Mouse (Mus musculus): Measurements from ENCODE around the gene Heyl. TPM values are rescaled to one million over a fixed set of nuclear protein-coding genes. Genes with fewer than 3 reads are reported as not detected.

Gene Heyl
- 0.61 TPM for polyA plus RNA-seq (2012; fragmentation: generic; extraction: Trizol)
- long read RNA-seq, experiment 1, full-length matches to known transcripts = 4 of 7 reads
- long read RNA-seq, experiment 1, partial matches to known transcripts = 0 of 7 reads
- long read RNA-seq, experiment 1, other reads (novel, unspliced or antisense) = 3 of 7 reads
- long read RNA-seq, experiment 2 = 0 reads

DNA sequence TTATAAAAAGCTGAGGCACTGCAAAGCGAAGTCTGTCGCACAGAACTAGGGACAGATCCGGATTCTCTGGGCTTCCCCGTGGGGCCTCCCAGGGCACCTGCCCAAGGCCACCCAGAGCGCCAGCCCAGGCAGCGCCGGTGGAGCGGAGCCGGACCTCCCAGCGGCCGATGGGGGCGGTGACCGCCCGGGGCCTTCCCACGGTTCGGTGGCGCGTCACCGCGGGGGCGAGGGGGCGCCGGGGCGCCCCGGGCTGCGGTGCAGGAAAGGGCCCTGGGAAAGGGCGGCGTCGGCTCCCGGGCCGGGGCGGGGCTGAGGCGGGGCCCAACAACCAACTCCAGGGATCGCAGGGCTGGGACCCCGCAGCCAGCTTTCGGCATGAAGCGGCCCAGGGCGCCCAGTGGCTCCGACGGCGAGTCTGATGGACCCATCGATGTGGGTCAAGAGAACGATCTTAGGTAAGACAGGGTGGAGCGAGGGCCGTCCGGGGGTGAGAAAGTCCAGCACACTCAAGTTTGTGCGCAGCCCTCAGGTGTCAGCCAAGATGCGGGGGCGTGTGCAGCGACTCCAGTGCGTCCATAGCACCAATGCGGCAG is at the start of gene Heyl:
TSS of gene Heyl (plus strand) at position 65 of the 593 bp plus-strand sequence.
- H3K36me3 ChIP-seq (ENCODE audit: control insufficient read depth, insufficient read depth) = no peaks in the 10 kb centered on the region
- no peak within 1 kb of the TSS for H3ac ChIP-seq (ENCODE audit: control insufficient read depth, insufficient read length, low read depth)
- no peak for TF ChIP-seq FOSL1 (IDR thresholded peaks at IDR 0.05; ENCODE audit: insufficient read depth, low read length, poor library complexity, severe bottlenecking)
- TF ChIP-seq MAX (IDR thresholded peaks at IDR 0.05) = no peak
- no peak for TF ChIP-seq CEBPB (IDR thresholded peaks at IDR 0.05; ENCODE audit: low read depth)
- TF ChIP-seq MYOG (IDR thresholded peaks at IDR 0.05; ENCODE audit: control insufficient read depth, extremely low read depth, insufficient read length) = no peak
- no peak for TF ChIP-seq USF1 (IDR thresholded peaks at IDR 0.05; ENCODE audit: low read depth)
- no peak for TF ChIP-seq MYOD1 (IDR thresholded peaks at IDR 0.05; ENCODE audit: control insufficient read depth, insufficient read length, low read depth)
- no peak for TF ChIP-seq CTCF (IDR thresholded peaks at IDR 0.05; ENCODE audit: control insufficient read depth, insufficient read depth, insufficient read length)
- H3K79me2 ChIP-seq (ENCODE audit: control insufficient read depth, insufficient read depth) = no peaks in the 10 kb centered on the region
- no peaks in the 10 kb centered on the region for H3K27me3 ChIP-seq (ENCODE audit: control insufficient read depth, insufficient read depth, insufficient read length)
- no peak within 1 kb of the TSS for H3K4me3 ChIP-seq (ENCODE audit: insufficient read depth, poor library complexity, severe bottlenecking)
- no peaks in the 10 kb centered on the region for H3K79me3 ChIP-seq (ENCODE audit: low read depth)

DNA sequence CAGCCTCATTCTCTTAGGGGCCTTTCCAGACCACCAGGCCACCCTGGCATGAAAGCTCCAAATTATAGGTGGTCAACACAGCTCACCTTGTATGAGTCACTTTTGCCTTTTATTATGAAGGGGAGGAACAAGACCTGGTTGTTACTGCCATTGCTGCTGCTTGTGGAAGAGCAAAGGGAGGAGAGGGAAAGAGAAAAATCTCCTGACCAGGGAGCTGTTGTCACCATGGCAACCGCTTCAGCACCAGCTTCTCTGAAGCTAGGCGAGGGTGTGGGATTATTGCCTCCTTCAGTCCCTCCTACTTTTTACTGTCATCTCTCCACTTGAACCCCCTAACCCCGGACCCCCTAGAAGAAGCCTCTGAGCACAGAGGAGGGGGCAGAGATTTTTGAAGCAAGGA is 48.5 kb upstream of the Heyl start:
- TF ChIP-seq CTCF (IDR thresholded peaks at IDR 0.05; ENCODE audit: control insufficient read depth, insufficient read depth, insufficient read length) = no peak
- no peak for TF ChIP-seq MYOG (IDR thresholded peaks at IDR 0.05; ENCODE audit: control insufficient read depth, extremely low read depth, insufficient read length)
- no peak for TF ChIP-seq CEBPB (IDR thresholded peaks at IDR 0.05; ENCODE audit: low read depth)
- no peak for TF ChIP-seq FOSL1 (IDR thresholded peaks at IDR 0.05; ENCODE audit: insufficient read depth, low read length, poor library complexity, severe bottlenecking)
- TF ChIP-seq MYOD1 (IDR thresholded peaks at IDR 0.05; ENCODE audit: control insufficient read depth, insufficient read length, low read depth) = no peak
- no peak for TF ChIP-seq MAX (IDR thresholded peaks at IDR 0.05)
- TF ChIP-seq USF1 (IDR thresholded peaks at IDR 0.05; ENCODE audit: low read depth) = no peak
- no peak overlapping the region for H3ac ChIP-seq (ENCODE audit: control insufficient read depth, insufficient read length, low read depth)
- H3K79me3 ChIP-seq (ENCODE audit: low read depth) = no peaks in the 10 kb centered on the region
- no peak overlapping the region for H3K4me3 ChIP-seq (ENCODE audit: insufficient read depth, poor library complexity, severe bottlenecking)
- H3K27me3 ChIP-seq (ENCODE audit: control insufficient read depth, insufficient read depth, insufficient read length) = peaks cover 84% of the 10 kb centered on the region
- no peaks in the 10 kb centered on the region for H3K36me3 ChIP-seq (ENCODE audit: control insufficient read depth, insufficient read depth)
- H3K79me2 ChIP-seq (ENCODE audit: control insufficient read depth, insufficient read depth) = no peaks in the 10 kb centered on the region

DNA sequence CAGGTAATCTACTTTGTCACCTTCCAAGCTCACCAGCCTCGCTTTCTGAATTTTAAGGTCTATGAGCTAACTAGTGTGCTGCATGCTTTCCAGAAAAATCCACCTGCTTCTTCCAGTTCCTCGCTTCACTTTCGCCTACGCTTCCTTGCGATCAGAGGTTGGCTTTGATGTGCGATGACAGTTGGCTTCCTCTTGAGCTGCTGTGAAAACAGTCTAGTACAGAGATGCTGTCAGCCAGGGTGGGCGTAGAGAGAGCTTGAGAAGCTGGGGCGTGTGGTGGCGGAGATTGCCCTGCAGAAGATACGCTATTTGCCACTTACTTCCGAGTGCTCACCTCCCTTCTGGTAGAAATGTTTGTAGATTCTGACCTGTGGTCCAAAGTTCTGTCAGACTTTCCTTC is 41.0 kb upstream of the Heyl start:
- Histone ChIP-seq H3K4me3 (ENCODE audit: insufficient read depth, poor library complexity, severe bottlenecking) (no peak overlapping the region), H3K79me3 (ENCODE audit: low read depth) (no peaks in the 10 kb centered on the region), H3ac (ENCODE audit: control insufficient read depth, insufficient read length, low read depth) (no peak overlapping the region), H3K79me2 (ENCODE audit: control insufficient read depth, insufficient read depth) (no peaks in the 10 kb centered on the region), H3K36me3 (ENCODE audit: control insufficient read depth, insufficient read depth) (no peaks in the 10 kb centered on the region), H3K27me3 (ENCODE audit: control insufficient read depth, insufficient read depth, insufficient read length) (peaks cover 71% of the 10 kb centered on the region)
- TF ChIP-seq CTCF (IDR thresholded peaks at IDR 0.05; ENCODE audit: control insufficient read depth, insufficient read depth, insufficient read length) (no peak), FOSL1 (IDR thresholded peaks at IDR 0.05; ENCODE audit: insufficient read depth, low read length, poor library complexity, severe bottlenecking) (no peak), USF1 (IDR thresholded peaks at IDR 0.05; ENCODE audit: low read depth) (no peak), MYOD1 (IDR thresholded peaks at IDR 0.05; ENCODE audit: control insufficient read depth, insufficient read length, low read depth) (no peak), CEBPB (IDR thresholded peaks at IDR 0.05; ENCODE audit: low read depth) (no peak), MYOG (IDR thresholded peaks at IDR 0.05; ENCODE audit: control insufficient read depth, extremely low read depth, insufficient read length) (no peak), MAX (IDR thresholded peaks at IDR 0.05) (no peak)

DNA sequence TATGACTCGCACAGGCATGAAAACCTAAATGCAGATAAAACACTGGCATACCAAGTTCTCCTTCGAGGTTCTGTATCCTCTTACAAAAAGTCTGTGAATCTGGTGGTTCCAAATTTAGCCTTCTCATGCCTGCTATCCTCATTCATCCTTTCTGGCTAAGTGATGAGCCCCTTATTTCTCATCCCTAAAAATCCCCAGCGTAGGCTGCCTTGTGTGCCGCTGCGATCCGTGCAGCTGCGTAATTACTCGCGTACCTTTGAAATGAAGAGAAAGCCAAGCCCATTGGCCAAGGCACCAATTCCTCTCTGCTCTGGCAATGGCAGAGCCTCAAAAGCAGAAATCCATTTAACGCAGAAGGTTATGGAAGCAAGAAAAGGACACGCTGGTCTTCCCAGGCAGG is 39.6 kb upstream of the Heyl start:
- no peak overlapping the region for H3ac ChIP-seq (ENCODE audit: control insufficient read depth, insufficient read length, low read depth)
- no peaks in the 10 kb centered on the region for H3K79me3 ChIP-seq (ENCODE audit: low read depth)
- H3K36me3 ChIP-seq (ENCODE audit: control insufficient read depth, insufficient read depth) = no peaks in the 10 kb centered on the region
- TF ChIP-seq MAX (IDR thresholded peaks at IDR 0.05) (no peak), MYOD1 (IDR thresholded peaks at IDR 0.05; ENCODE audit: control insufficient read depth, insufficient read length, low read depth) (no peak), MYOG (IDR thresholded peaks at IDR 0.05; ENCODE audit: control insufficient read depth, extremely low read depth, insufficient read length) (no peak), FOSL1 (IDR thresholded peaks at IDR 0.05; ENCODE audit: insufficient read depth, low read length, poor library complexity, severe bottlenecking) (no peak), CEBPB (IDR thresholded peaks at IDR 0.05; ENCODE audit: low read depth) (no peak), USF1 (IDR thresholded peaks at IDR 0.05; ENCODE audit: low read depth) (no peak), CTCF (IDR thresholded peaks at IDR 0.05; ENCODE audit: control insufficient read depth, insufficient read depth, insufficient read length) (no peak)
- H3K4me3 ChIP-seq (ENCODE audit: insufficient read depth, poor library complexity, severe bottlenecking) = no peak overlapping the region
- no peaks in the 10 kb centered on the region for H3K79me2 ChIP-seq (ENCODE audit: control insufficient read depth, insufficient read depth)
- H3K27me3 ChIP-seq (ENCODE audit: control insufficient read depth, insufficient read depth, insufficient read length) = peaks cover 74% of the 10 kb centered on the region

DNA sequence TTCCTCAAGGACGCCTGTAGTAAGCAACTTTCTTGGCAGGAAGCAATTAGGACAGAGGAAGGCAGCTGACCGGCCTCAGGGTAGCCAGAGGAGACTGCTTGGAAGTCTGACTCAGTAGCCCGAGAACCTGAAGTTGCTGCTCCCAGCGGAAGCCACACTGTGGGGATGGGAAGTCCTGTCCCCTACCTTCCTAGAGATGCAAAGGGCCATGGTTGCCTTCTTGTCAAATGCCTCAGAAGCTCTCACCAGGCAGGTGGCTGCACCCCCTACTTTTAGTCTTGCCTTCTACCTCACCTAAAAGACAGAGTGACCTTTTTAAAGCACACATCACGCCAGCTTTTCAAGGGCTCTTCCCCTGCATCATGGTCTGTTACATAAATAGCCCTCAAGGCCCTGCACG is 36.7 kb upstream of the Heyl start:
- Histone ChIP-seq H3ac (ENCODE audit: control insufficient read depth, insufficient read length, low read depth) (no peak overlapping the region), H3K4me3 (ENCODE audit: insufficient read depth, poor library complexity, severe bottlenecking) (no peak overlapping the region), H3K36me3 (ENCODE audit: control insufficient read depth, insufficient read depth) (no peaks in the 10 kb centered on the region), H3K79me3 (ENCODE audit: low read depth) (no peaks in the 10 kb centered on the region), H3K79me2 (ENCODE audit: control insufficient read depth, insufficient read depth) (no peaks in the 10 kb centered on the region), H3K27me3 (ENCODE audit: control insufficient read depth, insufficient read depth, insufficient read length) (peaks cover 68% of the 10 kb centered on the region)
- TF ChIP-seq MYOG (IDR thresholded peaks at IDR 0.05; ENCODE audit: control insufficient read depth, extremely low read depth, insufficient read length) (no peak), MAX (IDR thresholded peaks at IDR 0.05) (no peak), CEBPB (IDR thresholded peaks at IDR 0.05; ENCODE audit: low read depth) (no peak), CTCF (IDR thresholded peaks at IDR 0.05; ENCODE audit: control insufficient read depth, insufficient read depth, insufficient read length) (no peak), FOSL1 (IDR thresholded peaks at IDR 0.05; ENCODE audit: insufficient read depth, low read length, poor library complexity, severe bottlenecking) (no peak), USF1 (IDR thresholded peaks at IDR 0.05; ENCODE audit: low read depth) (no peak), MYOD1 (IDR thresholded peaks at IDR 0.05; ENCODE audit: control insufficient read depth, insufficient read length, low read depth) (no peak)
